Mouse (Mus musculus): Measurements from ENCODE around the gene Lrrc37a. TPM values are rescaled to one million over a fixed set of nuclear protein-coding genes. Genes with fewer than 3 reads are reported as not detected.
"Not testable (repeated sequence)": the region's sequence is repeated elsewhere in the genome, so short reads cannot be mapped to it uniquely, and the experiment has no call there.

Lrrc37a gene
- polyA plus RNA-seq (2014; fragmentation: Nextera tagmentation; extraction: Ambion mirVana), result not detected in 2 replicates

DNA sequence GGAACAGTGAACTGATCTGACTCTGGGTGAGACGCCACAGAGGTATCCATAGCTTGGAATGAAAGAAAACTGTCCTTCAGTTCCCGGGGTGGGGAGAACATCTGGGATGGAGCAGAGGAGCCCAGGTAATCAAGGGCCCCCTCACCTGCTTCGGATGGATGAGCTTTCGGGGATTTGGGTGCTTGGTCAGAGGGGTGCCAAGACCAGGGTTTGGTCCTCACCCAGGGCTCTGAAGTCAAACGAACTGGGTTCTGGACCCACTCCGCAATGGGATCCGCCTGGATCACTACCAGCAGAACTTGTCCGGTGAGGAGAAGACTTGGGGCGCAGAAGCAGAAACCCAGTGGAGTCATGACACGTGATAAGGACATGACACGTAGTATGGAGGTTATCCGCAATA lies at the start of gene Lrrc37a:
Gene Lrrc37a, minus strand, starts transcription at position 101 of the 400 bp plus-strand sequence.
- H3K27me3 ChIP-seq (ENCODE audit: control insufficient read depth, insufficient read depth, low read length), result no peaks in the 10 kb centered on the region
- WGBS, result 91% methylated on average over 12 of the region's 12 CpGs
- H3K36me3 ChIP-seq (replicated peaks; ENCODE audit: control insufficient read depth, insufficient read depth, low read depth, low read length), result no peaks in the 10 kb centered on the region
- DNase-seq (ENCODE audit: low spot score), result no peak
- ATAC-seq (replicated peaks; ENCODE audit: insufficient number of reproducible peaks, low FRiP score, low TSS enrichment, low read depth), result no peak
- H3K9me3 ChIP-seq (replicated peaks; ENCODE audit: control insufficient read depth, low read length), result no peaks in the 10 kb centered on the region
- H3K27ac ChIP-seq (replicated peaks; ENCODE audit: low read depth, low read length), result no peak within 1 kb of the TSS
- no peaks in the 10 kb centered on the region for H3K4me1 ChIP-seq (ENCODE audit: control insufficient read depth, insufficient read depth, low read length)
- no peak within 1 kb of the TSS for H3K4me3 ChIP-seq (ENCODE audit: low read depth, low read length)
- H3K4me2 ChIP-seq (ENCODE audit: low read depth, low read length), result no peak within 1 kb of the TSS
- H3K9ac ChIP-seq (replicated peaks; ENCODE audit: low read length), result no peak within 1 kb of the TSS

DNA sequence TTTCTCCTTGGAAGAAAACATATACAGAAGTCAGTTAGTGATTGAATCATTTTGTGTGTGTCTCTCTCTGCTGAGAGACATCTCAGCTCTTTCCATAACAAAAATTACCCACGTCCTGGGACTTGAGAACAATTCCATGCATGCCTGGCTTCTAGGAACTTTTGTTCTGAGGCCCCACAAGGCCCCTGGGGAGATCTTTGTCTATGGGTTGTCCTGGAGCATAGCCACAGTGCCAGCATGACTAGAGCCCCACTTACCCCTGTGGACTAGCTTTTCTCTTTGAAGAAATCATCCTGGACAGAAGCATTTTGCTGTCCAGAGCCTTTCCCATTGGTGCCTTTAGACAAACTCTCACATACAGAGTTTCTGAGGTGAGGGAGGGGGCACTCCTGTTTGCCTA lies 30.6 kb upstream of the Lrrc37a start:
- not testable (repeated sequence) for H3K36me3 ChIP-seq (replicated peaks; ENCODE audit: control insufficient read depth, insufficient read depth, low read depth, low read length); ATAC-seq (replicated peaks; ENCODE audit: insufficient number of reproducible peaks, low FRiP score, low TSS enrichment, low read depth)
- WGBS, result 28% methylated on average over 1 of the region's 1 CpGs

DNA sequence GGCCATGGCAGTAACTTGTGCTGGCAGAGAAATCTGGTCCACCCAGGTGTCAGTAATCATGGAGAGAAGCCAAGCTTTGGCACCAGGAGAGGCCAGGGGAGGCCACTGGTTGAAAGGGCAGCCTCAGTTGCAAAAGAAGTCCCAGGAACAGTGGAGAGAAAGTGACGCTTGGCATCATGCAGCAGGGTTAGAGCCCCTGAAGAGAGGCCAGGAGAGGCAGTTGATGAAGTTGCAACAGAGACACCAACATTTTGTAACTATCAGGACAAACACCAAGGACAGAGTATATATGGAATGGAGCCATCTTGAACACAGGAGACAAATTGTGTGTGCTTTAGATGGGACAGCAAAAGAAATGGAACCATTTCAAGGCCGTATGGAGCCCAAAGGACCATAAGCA lies 7.7 kb upstream of the Lrrc37a start:
- no peaks in the 10 kb centered on the region for H3K4me1 ChIP-seq (ENCODE audit: control insufficient read depth, insufficient read depth, low read length)
- no peak overlapping the region for H3K4me3 ChIP-seq (ENCODE audit: low read depth, low read length)
- no peaks in the 10 kb centered on the region for H3K36me3 ChIP-seq (replicated peaks; ENCODE audit: control insufficient read depth, insufficient read depth, low read depth, low read length)
- H3K27ac ChIP-seq (replicated peaks; ENCODE audit: low read depth, low read length), result no peak overlapping the region
- WGBS, result 79% methylated on average over 2 of the region's 2 CpGs
- H3K9me3 ChIP-seq (replicated peaks; ENCODE audit: control insufficient read depth, low read length), result no peaks in the 10 kb centered on the region
- no peak for DNase-seq (ENCODE audit: low spot score)
- H3K9ac ChIP-seq (replicated peaks; ENCODE audit: low read length), result no peak overlapping the region
- H3K27me3 ChIP-seq (ENCODE audit: control insufficient read depth, insufficient read depth, low read length), result no peaks in the 10 kb centered on the region
- H3K4me2 ChIP-seq (ENCODE audit: low read depth, low read length), result no peak overlapping the region
- no peak for ATAC-seq (replicated peaks; ENCODE audit: insufficient number of reproducible peaks, low FRiP score, low TSS enrichment, low read depth)

More for the DNA sequence above, 30.6 kb upstream of the Lrrc37a start:
- H3K9me3 ChIP-seq (replicated peaks; ENCODE audit: control insufficient read depth, low read length); DNase-seq (ENCODE audit: low spot score); H3K4me2 ChIP-seq (ENCODE audit: low read depth, low read length); H3K27me3 ChIP-seq (ENCODE audit: control insufficient read depth, insufficient read depth, low read length); H3K4me3 ChIP-seq (ENCODE audit: low read depth, low read length); H3K4me1 ChIP-seq (ENCODE audit: control insufficient read depth, insufficient read depth, low read length); H3K27ac ChIP-seq (replicated peaks; ENCODE audit: low read depth, low read length); H3K9ac ChIP-seq (replicated peaks; ENCODE audit: low read length): not testable (repeated sequence)

DNA sequence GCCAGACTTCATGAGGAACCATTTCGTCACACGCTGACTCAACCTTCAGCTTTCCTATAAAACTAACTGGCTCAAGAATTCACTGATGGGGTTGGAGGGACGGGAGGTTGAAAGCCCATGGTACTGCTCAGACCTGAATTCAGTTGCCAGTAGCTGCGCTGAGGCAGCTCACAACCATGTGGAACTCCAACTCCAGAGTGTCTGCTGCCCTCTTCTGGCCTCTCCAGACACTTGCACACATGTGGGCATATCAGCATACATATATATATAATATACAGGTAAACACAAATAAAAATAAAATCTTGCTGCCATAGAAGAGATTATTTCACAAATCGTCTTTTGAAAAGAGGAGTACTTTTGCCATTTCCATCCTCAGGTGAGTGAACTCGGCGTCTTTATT lies 40.0 kb downstream of the Lrrc37a start:
- Histone ChIP-seq H3K27ac (replicated peaks; ENCODE audit: low read depth, low read length) (no peak overlapping the region), H3K9ac (replicated peaks; ENCODE audit: low read length) (no peak overlapping the region), H3K36me3 (replicated peaks; ENCODE audit: control insufficient read depth, insufficient read depth, low read depth, low read length) (no peaks in the 10 kb centered on the region), H3K27me3 (ENCODE audit: control insufficient read depth, insufficient read depth, low read length) (no peaks in the 10 kb centered on the region), H3K4me1 (ENCODE audit: control insufficient read depth, insufficient read depth, low read length) (no peaks in the 10 kb centered on the region), H3K9me3 (replicated peaks; ENCODE audit: control insufficient read depth, low read length) (no peaks in the 10 kb centered on the region), H3K4me3 (ENCODE audit: low read depth, low read length) (no peak overlapping the region), H3K4me2 (ENCODE audit: low read depth, low read length) (no peak overlapping the region)
- 68% methylated on average over 7 of the region's 7 CpGs for WGBS
- DNase-seq (ENCODE audit: low spot score) (peak; percentile 33), ATAC-seq (replicated peaks; ENCODE audit: insufficient number of reproducible peaks, low FRiP score, low TSS enrichment, low read depth) (no peak)

DNA sequence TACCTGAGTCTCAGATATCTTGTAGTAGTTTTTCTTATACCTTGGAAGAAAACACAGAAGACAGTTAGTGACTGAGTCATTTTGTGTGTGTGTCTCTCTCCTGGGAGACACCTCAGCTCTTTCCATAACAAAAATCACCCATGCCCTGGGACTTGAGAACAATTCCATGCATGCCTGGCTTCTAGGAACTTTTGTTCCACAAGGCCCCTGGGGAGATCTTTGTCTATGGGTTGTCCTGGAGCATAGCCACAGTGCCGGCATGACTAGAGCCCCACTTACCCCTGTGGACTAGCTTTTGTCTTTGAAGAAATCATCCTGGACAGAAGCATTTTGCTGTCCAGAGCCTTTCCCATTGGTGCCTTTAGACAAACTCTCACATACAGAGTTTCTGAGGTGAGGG lies 53.3 kb downstream of the Lrrc37a start:
- not testable (repeated sequence) for H3K27ac ChIP-seq (replicated peaks; ENCODE audit: low read depth, low read length); H3K4me1 ChIP-seq (ENCODE audit: control insufficient read depth, insufficient read depth, low read length); H3K9me3 ChIP-seq (replicated peaks; ENCODE audit: control insufficient read depth, low read length); H3K4me2 ChIP-seq (ENCODE audit: low read depth, low read length); H3K4me3 ChIP-seq (ENCODE audit: low read depth, low read length); H3K36me3 ChIP-seq (replicated peaks; ENCODE audit: control insufficient read depth, insufficient read depth, low read depth, low read length); H3K9ac ChIP-seq (replicated peaks; ENCODE audit: low read length); H3K27me3 ChIP-seq (ENCODE audit: control insufficient read depth, insufficient read depth, low read length); ATAC-seq (replicated peaks; ENCODE audit: insufficient number of reproducible peaks, low FRiP score, low TSS enrichment, low read depth); DNase-seq (ENCODE audit: low spot score)
- 67% methylated on average over 1 of the region's 1 CpGs for WGBS

DNA sequence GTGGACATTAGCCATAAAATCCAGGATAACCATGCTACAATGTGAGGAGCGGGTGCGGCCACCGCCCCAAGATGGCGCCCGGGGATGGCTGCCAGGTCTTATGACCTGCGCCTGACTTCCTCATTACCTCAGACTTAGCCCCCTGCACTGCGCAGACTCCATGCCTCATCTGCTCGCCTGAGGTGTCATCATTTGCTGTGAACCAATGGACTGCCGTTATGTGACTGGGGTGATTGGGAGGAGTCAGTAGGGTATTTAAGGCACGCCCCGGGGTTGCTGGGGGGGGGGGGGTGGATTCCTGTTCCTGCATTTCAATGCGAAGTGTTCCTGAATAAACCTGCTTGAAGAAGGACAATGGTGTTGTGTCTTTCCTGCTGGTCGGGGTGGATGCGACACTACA lies 54.7 kb downstream of the Lrrc37a start:
- not testable (repeated sequence) for H3K4me1 ChIP-seq (ENCODE audit: control insufficient read depth, insufficient read depth, low read length); H3K9me3 ChIP-seq (replicated peaks; ENCODE audit: control insufficient read depth, low read length); ATAC-seq (replicated peaks; ENCODE audit: insufficient number of reproducible peaks, low FRiP score, low TSS enrichment, low read depth); DNase-seq (ENCODE audit: low spot score); H3K27me3 ChIP-seq (ENCODE audit: control insufficient read depth, insufficient read depth, low read length); H3K27ac ChIP-seq (replicated peaks; ENCODE audit: low read depth, low read length); H3K9ac ChIP-seq (replicated peaks; ENCODE audit: low read length); H3K4me3 ChIP-seq (ENCODE audit: low read depth, low read length); H3K4me2 ChIP-seq (ENCODE audit: low read depth, low read length); H3K36me3 ChIP-seq (replicated peaks; ENCODE audit: control insufficient read depth, insufficient read depth, low read depth, low read length)
- 90% methylated on average over 14 of the region's 14 CpGs for WGBS

DNA sequence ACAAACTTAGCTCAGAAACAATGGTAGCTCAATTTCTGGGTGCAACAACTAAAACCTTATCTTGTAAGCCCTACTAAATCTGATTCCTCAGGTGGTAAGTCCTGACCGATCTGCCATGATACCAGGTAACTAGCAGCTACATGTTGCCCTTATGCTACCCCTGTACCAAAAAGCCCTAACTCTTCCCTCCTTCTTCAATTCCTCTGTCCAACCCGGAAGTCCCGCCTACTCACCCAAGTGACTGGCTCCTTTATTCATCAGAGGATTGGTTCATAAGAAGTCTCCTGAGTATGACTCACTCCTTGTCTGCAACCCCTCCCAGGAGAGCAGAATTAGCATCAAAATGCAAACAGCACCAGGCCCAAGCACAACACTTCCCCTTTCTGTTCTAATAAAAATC lies 60.7 kb downstream of the Lrrc37a start:
- H3K4me3 ChIP-seq (ENCODE audit: low read depth, low read length), result no peak overlapping the region
- H3K36me3 ChIP-seq (replicated peaks; ENCODE audit: control insufficient read depth, insufficient read depth, low read depth, low read length), result no peaks in the 10 kb centered on the region
- H3K9ac ChIP-seq (replicated peaks; ENCODE audit: low read length), result no peak overlapping the region
- 89% methylated on average over 3 of the region's 3 CpGs for WGBS
- H3K4me2 ChIP-seq (ENCODE audit: low read depth, low read length), result no peak overlapping the region
- DNase-seq (ENCODE audit: low spot score), result no peak
- H3K9me3 ChIP-seq (replicated peaks; ENCODE audit: control insufficient read depth, low read length), result no peaks in the 10 kb centered on the region
- H3K4me1 ChIP-seq (ENCODE audit: control insufficient read depth, insufficient read depth, low read length), result no peaks in the 10 kb centered on the region
- H3K27me3 ChIP-seq (ENCODE audit: control insufficient read depth, insufficient read depth, low read length), result no peaks in the 10 kb centered on the region
- ATAC-seq (replicated peaks; ENCODE audit: insufficient number of reproducible peaks, low FRiP score, low TSS enrichment, low read depth), result no peak
- no peak overlapping the region for H3K27ac ChIP-seq (replicated peaks; ENCODE audit: low read depth, low read length)

DNA sequence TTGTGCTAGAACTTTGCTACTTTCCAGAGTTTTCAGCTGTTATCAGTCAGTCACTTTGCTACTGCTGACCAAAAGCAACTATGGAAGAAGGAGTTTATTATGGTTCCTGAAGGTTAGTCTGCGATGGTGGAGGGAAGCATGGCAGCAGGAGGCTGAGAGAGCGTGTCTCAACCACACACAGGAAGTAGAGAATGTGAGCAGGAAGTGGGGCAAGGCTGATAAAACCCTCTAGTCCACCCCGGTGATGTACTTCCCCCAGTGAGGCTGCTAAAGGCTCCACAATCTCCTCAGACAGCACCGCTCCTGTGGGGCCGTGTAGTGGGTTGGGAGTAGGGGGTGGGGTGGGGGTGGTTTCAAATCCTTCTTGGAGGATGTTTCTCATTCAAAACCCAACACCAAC lies 68.1 kb downstream of the Lrrc37a start:
- Histone ChIP-seq H3K36me3 (replicated peaks; ENCODE audit: control insufficient read depth, insufficient read depth, low read depth, low read length) (no peaks in the 10 kb centered on the region), H3K4me3 (ENCODE audit: low read depth, low read length) (no peak overlapping the region), H3K27ac (replicated peaks; ENCODE audit: low read depth, low read length) (no peak overlapping the region), H3K4me1 (ENCODE audit: control insufficient read depth, insufficient read depth, low read length) (no peaks in the 10 kb centered on the region), H3K27me3 (ENCODE audit: control insufficient read depth, insufficient read depth, low read length) (no peaks in the 10 kb centered on the region), H3K9me3 (replicated peaks; ENCODE audit: control insufficient read depth, low read length) (no peaks in the 10 kb centered on the region), H3K4me2 (ENCODE audit: low read depth, low read length) (no peak overlapping the region), H3K9ac (replicated peaks; ENCODE audit: low read length) (no peak overlapping the region)
- no peak for ATAC-seq (replicated peaks; ENCODE audit: insufficient number of reproducible peaks, low FRiP score, low TSS enrichment, low read depth)
- 80% methylated on average over 5 of the region's 5 CpGs for WGBS
- DNase-seq (ENCODE audit: low spot score), result no peak

Data from embryonic facial prominence, embryonic 11.5 days (tissue).